Mouse (Mus musculus): ENCODE results near the gene Rassf8. TPM values are rescaled to one million over a fixed set of nuclear protein-coding genes. Genes with fewer than 3 reads are reported as not detected.

The Rassf8 gene
- polyA plus RNA-seq, 1 experiment from 2014 or later = 16.6 TPM

DNA sequence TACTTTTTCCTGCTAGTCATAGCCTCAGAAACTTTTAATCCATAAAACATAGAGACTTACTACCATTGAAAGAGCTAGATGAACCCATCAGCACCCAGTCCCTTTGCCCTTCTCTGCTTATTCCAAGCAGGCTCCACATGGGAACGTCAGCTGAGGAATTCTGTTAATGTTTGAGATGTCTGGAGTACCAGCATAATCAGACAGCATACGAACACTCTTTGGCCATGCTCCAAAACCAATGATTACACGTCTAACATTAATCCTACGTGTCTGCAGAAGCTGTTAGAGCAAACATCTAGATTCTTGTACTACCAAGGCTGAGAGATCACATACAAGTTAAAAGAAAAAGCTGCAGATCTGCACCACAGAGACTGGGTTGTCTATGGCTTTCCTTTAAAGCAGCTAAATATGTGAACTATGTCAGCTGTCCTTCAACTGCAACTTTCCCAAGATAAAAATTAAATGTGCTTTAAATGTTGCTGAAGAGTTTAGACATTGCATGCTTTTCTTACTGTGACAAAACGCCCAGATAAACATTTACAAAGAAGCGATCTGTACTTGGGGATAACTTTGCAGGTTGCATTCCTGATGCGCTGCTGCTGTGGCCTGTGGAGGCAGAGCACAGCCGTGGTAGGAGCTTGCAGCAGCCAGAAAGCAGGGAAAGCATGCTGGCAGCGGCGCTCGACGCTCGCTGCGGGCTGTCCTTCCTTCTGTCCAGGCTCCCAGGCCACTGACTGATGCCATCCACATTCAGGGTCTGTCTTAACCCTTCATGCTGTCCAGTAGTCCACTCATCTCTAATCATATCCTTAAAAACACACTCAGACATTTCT is 49.9 kb downstream of the Rassf8 start:
- H3K9me3 ChIP-seq (ENCODE audit: control insufficient read depth, low read length) = no peaks in the 10 kb centered on the region
- H3K27me3 ChIP-seq (replicated peaks; ENCODE audit: control insufficient read depth, insufficient read depth, low read length) = no peaks in the 10 kb centered on the region
- peaks cover 27% of the 10 kb centered on the region for H3K4me1 ChIP-seq (ENCODE audit: control insufficient read depth, insufficient read depth, low read length)
- no peaks in the 10 kb centered on the region for H3K36me3 ChIP-seq (ENCODE audit: control insufficient read depth, insufficient read depth, low read length)
- ATAC-seq (ENCODE audit: low read depth) (no peak), DNase-seq (ENCODE audit: low spot score) (peak; percentile 74)
- WGBS = 38% methylated on average over 14 of the region's 14 CpGs
- H3K9ac ChIP-seq (ENCODE audit: low read depth, low read length) = 0 out of 2 replicates have a peak overlapping the region, but pooled peaks have one; percentile 26
- H3K27ac ChIP-seq (replicated peaks; ENCODE audit: low read depth, low read length) = peak overlapping the region; percentile 13
- H3K4me3 ChIP-seq (ENCODE audit: low read depth, low read length) = no peak overlapping the region
- H3K4me2 ChIP-seq (ENCODE audit: low read depth, low read length) = no peak overlapping the region

DNA sequence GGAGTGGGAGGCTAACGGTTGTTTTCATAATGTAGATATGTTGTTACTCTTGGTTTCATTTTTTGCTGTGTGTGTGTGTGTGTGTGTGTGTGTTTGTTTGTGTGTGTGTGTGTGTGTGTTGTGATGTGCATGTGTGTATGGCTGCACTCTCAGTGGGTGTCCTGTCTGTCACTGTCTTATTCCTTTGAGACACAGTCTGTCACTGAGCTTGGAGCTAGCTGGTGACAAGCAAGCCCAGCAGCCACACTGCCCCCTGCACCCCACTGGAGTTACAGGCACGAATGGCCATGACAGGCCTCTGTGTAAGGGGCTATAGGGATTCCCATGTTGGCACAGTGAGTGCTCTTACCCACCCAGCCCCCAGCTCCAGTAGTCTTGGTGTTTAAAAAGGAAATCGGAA is 51.1 kb downstream of the Rassf8 start:
- DNase-seq (ENCODE audit: low spot score) = no peak
- H3K27ac ChIP-seq (replicated peaks; ENCODE audit: low read depth, low read length) = no peak overlapping the region
- ATAC-seq (ENCODE audit: low read depth) = no peak; the same call in 1 of the 2 replicates
- H3K27me3 ChIP-seq (replicated peaks; ENCODE audit: control insufficient read depth, insufficient read depth, low read length) = no peaks in the 10 kb centered on the region
- no peaks in the 10 kb centered on the region for H3K9me3 ChIP-seq (ENCODE audit: control insufficient read depth, low read length)
- H3K4me2 ChIP-seq (ENCODE audit: low read depth, low read length) = no peak overlapping the region
- no peaks in the 10 kb centered on the region for H3K36me3 ChIP-seq (ENCODE audit: control insufficient read depth, insufficient read depth, low read length)
- H3K4me1 ChIP-seq (ENCODE audit: control insufficient read depth, insufficient read depth, low read length) = peaks cover 21% of the 10 kb centered on the region
- H3K4me3 ChIP-seq (ENCODE audit: low read depth, low read length) = no peak overlapping the region
- no peak overlapping the region for H3K9ac ChIP-seq (ENCODE audit: low read depth, low read length)
- WGBS = 64% methylated on average over 3 of the region's 3 CpGs

DNA sequence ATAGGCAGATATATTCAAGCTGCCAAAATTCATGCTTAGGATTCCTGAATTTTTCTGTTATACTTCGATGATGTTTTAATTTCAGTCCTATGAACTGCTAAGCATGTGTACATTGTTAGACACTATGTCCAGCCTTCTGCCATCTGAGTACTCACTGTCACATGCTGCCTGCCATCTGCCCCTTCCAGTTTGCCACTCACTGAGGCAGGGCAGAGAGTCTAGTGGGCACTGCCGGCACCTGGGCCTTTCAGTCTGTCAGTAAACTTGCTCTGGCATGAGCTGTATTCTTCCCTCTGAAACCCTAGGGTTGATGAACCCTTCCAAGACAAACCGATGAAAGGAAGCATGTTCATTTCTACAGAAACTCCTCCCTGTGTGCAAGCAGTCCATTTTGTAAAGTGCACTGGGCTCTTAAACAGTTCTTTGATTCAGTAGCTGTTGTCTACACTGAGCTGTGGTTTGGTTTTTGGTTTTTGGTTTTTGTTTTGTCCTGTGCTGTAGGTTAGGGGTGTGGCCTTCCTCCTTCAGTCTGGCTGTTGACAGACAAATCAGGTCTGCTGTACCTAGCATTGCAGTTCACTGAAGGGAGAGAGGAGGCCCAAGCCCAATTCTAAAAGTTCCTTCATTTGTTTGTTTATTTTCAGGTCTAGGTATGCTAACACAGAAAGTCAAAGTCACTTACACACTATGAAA is 55.4 kb downstream of the Rassf8 start:
- Histone ChIP-seq H3K9ac (ENCODE audit: low read depth, low read length) (no peak overlapping the region), H3K27me3 (replicated peaks; ENCODE audit: control insufficient read depth, insufficient read depth, low read length) (no peaks in the 10 kb centered on the region), H3K4me3 (ENCODE audit: low read depth, low read length) (no peak overlapping the region), H3K4me1 (ENCODE audit: control insufficient read depth, insufficient read depth, low read length) (no peaks in the 10 kb centered on the region), H3K9me3 (ENCODE audit: control insufficient read depth, low read length) (no peaks in the 10 kb centered on the region), H3K27ac (replicated peaks; ENCODE audit: low read depth, low read length) (no peak overlapping the region), H3K36me3 (ENCODE audit: control insufficient read depth, insufficient read depth, low read length) (no peaks in the 10 kb centered on the region), H3K4me2 (ENCODE audit: low read depth, low read length) (no peak overlapping the region)
- no peak for ATAC-seq (ENCODE audit: low read depth)
- DNase-seq (ENCODE audit: low spot score) = no peak
- WGBS = 66% methylated on average over 3 of the region's 3 CpGs

DNA sequence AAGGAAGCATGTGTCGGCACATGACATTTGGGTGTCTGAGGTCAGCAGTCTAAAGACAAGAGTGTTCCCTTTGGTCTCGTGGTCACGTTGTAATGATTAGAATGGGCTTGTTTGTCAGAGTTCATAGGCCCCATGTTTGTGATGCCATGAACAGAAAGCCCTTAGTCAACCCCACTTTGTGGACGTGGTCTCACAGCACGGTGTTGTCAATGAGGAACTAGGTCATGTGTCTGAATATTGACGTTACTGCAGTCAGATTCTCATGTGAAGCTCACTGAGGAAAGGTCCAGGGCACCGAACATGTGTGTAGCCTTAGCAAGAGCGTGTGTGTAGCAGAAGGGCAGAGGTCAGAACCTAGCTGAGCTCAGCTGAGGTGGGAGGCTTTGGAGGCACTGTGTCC is 56.3 kb downstream of the Rassf8 start:
- Histone ChIP-seq H3K36me3 (ENCODE audit: control insufficient read depth, insufficient read depth, low read length) (no peaks in the 10 kb centered on the region), H3K4me3 (ENCODE audit: low read depth, low read length) (no peak overlapping the region), H3K4me1 (ENCODE audit: control insufficient read depth, insufficient read depth, low read length) (no peaks in the 10 kb centered on the region), H3K27me3 (replicated peaks; ENCODE audit: control insufficient read depth, insufficient read depth, low read length) (no peaks in the 10 kb centered on the region), H3K4me2 (ENCODE audit: low read depth, low read length) (no peak overlapping the region), H3K27ac (replicated peaks; ENCODE audit: low read depth, low read length) (no peak overlapping the region), H3K9me3 (ENCODE audit: control insufficient read depth, low read length) (no peaks in the 10 kb centered on the region), H3K9ac (ENCODE audit: low read depth, low read length) (no peak overlapping the region)
- 75% methylated on average over 8 of the region's 8 CpGs for WGBS
- ATAC-seq (ENCODE audit: low read depth) (no peak), DNase-seq (ENCODE audit: low spot score) (no peak)

DNA sequence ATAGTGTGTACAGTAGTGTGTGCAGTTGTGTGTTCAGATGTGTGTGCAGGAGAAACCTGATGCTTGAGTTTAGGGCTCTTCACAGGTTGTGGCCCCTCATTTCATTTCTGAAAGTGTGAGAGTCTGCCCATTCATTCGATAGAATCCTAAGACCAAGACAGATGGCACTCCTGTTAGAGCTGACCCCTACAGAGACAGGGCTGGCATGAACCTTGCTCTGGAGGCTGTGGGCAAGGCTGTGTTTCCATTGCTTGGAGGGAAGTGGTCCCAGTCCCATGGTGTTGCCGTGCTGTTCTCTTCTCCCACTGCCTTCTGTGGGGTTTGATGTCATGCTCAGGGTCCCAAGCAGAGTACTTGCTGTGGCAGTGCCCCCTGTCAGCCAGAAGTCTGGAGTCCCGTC is 57.7 kb downstream of the Rassf8 start:
- no peak for DNase-seq (ENCODE audit: low spot score)
- WGBS = 50% methylated on average over 3 of the region's 3 CpGs
- Histone ChIP-seq H3K9ac (ENCODE audit: low read depth, low read length) (no peak overlapping the region), H3K9me3 (ENCODE audit: control insufficient read depth, low read length) (no peaks in the 10 kb centered on the region), H3K36me3 (ENCODE audit: control insufficient read depth, insufficient read depth, low read length) (no peaks in the 10 kb centered on the region; the same call in 1 of the 2 replicates), H3K4me2 (ENCODE audit: low read depth, low read length) (no peak overlapping the region), H3K4me3 (ENCODE audit: low read depth, low read length) (no peak overlapping the region), H3K27me3 (replicated peaks; ENCODE audit: control insufficient read depth, insufficient read depth, low read length) (no peaks in the 10 kb centered on the region), H3K27ac (replicated peaks; ENCODE audit: low read depth, low read length) (no peak overlapping the region), H3K4me1 (ENCODE audit: control insufficient read depth, insufficient read depth, low read length) (no peaks in the 10 kb centered on the region)
- no peak for ATAC-seq (ENCODE audit: low read depth)

DNA sequence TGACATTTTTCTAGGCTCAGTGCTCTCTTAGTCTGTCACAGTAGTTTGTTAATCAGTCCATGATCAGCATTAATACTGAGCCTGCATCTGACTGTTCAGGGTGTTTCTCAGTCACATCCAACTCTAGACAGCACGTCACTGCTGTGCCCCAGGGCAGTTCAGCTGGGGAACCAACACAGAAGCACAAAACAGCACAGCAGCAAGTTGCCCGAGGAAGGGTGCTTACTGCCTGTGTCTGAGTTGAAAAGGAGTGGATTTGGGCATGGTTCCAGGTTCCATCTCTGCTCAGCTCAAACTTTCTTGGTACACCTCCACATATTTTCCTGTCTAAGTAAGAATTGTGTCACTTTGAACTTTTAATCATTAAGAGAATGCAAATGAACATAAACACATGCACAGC is 60.2 kb downstream of the Rassf8 start:
- 8% methylated on average over 2 of the region's 2 CpGs for WGBS
- Histone ChIP-seq H3K36me3 (ENCODE audit: control insufficient read depth, insufficient read depth, low read length) (peaks cover 14% of the 10 kb centered on the region; the same call in 1 of the 2 replicates), H3K9me3 (ENCODE audit: control insufficient read depth, low read length) (no peaks in the 10 kb centered on the region), H3K27ac (replicated peaks; ENCODE audit: low read depth, low read length) (no peak overlapping the region), H3K27me3 (replicated peaks; ENCODE audit: control insufficient read depth, insufficient read depth, low read length) (no peaks in the 10 kb centered on the region), H3K4me2 (ENCODE audit: low read depth, low read length) (no peak overlapping the region), H3K4me3 (ENCODE audit: low read depth, low read length) (no peak overlapping the region), H3K9ac (ENCODE audit: low read depth, low read length) (no peak overlapping the region), H3K4me1 (ENCODE audit: control insufficient read depth, insufficient read depth, low read length) (no peaks in the 10 kb centered on the region)
- DNase-seq (ENCODE audit: low spot score) = peak; percentile 56
- no peak for ATAC-seq (ENCODE audit: low read depth)

DNA sequence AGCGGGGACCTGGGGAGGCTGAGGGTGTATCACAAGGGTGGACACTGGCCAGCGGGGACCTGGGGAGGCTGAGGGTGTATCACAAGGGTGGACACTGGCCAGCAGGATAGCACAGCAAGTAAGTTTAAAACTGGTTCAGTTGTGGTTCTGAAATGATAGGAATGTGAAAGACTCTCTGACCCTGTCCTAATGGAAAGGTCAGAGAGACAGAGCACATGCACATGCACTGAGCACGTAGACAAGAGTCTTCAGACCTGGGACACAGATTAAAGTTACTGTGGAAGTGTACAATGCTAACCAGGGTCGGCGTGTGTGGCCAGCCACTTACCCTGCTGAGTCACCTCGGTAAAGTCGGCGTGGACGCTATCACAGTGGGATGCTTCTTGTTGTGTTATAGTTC is 61.4 kb downstream of the Rassf8 start:
- no peak overlapping the region for H3K27ac ChIP-seq (replicated peaks; ENCODE audit: low read depth, low read length)
- WGBS = 83% methylated on average over 8 of the region's 9 CpGs
- H3K4me3 ChIP-seq (ENCODE audit: low read depth, low read length) = no peak overlapping the region
- H3K4me1 ChIP-seq (ENCODE audit: control insufficient read depth, insufficient read depth, low read length) = no peaks in the 10 kb centered on the region
- H3K27me3 ChIP-seq (replicated peaks; ENCODE audit: control insufficient read depth, insufficient read depth, low read length) = no peaks in the 10 kb centered on the region
- H3K4me2 ChIP-seq (ENCODE audit: low read depth, low read length) = no peak overlapping the region
- ATAC-seq (ENCODE audit: low read depth) = no peak
- H3K9me3 ChIP-seq (ENCODE audit: control insufficient read depth, low read length) = no peaks in the 10 kb centered on the region
- no peak for DNase-seq (ENCODE audit: low spot score)
- peaks cover 19% of the 10 kb centered on the region; the same call in 1 of the 2 replicates for H3K36me3 ChIP-seq (ENCODE audit: control insufficient read depth, insufficient read depth, low read length)
- no peak overlapping the region for H3K9ac ChIP-seq (ENCODE audit: low read depth, low read length)

DNA sequence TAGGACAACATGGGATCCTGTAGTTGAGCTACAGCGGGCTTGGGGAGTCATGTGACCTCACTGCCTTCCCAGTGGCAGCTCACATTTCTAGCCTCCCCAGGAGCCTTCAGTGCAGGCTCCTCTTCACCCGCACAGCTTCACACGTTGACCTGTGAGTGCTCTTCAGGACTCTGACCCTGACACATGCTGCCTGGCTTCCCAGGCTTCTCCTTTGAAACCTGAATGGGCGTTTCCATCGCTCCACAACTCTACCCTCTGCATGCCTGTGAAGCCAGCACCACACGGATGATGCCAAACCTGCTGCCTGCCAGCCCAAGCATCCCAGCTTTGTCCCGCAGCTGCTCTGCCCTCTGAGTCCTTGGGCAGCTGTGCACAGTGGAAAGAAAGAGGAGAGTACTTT is 63.0 kb downstream of the Rassf8 start:
- H3K36me3 ChIP-seq (ENCODE audit: control insufficient read depth, insufficient read depth, low read length) = peaks cover 29% of the 10 kb centered on the region; the same call in 1 of the 2 replicates
- DNase-seq (ENCODE audit: low spot score) (no peak), ATAC-seq (ENCODE audit: low read depth) (no peak)
- no peaks in the 10 kb centered on the region for H3K27me3 ChIP-seq (replicated peaks; ENCODE audit: control insufficient read depth, insufficient read depth, low read length)
- no peak overlapping the region for H3K27ac ChIP-seq (replicated peaks; ENCODE audit: low read depth, low read length)
- H3K9me3 ChIP-seq (ENCODE audit: control insufficient read depth, low read length) = no peaks in the 10 kb centered on the region
- H3K4me3 ChIP-seq (ENCODE audit: low read depth, low read length) = no peak overlapping the region
- H3K9ac ChIP-seq (ENCODE audit: low read depth, low read length) = no peak overlapping the region
- 76% methylated on average over 7 of the region's 7 CpGs for WGBS
- H3K4me1 ChIP-seq (ENCODE audit: control insufficient read depth, insufficient read depth, low read length) = no peaks in the 10 kb centered on the region
- no peak overlapping the region for H3K4me2 ChIP-seq (ENCODE audit: low read depth, low read length)

All from embryonic facial prominence, embryonic 14.5 days (tissue).